Mouse (Mus musculus): ENCODE data around the gene Dnajb12.
"Not testable (repeated sequence)": the region's sequence is repeated elsewhere in the genome, so short reads cannot be mapped to it uniquely, and the experiment has no call there.

The Dnajb12 gene

DNA sequence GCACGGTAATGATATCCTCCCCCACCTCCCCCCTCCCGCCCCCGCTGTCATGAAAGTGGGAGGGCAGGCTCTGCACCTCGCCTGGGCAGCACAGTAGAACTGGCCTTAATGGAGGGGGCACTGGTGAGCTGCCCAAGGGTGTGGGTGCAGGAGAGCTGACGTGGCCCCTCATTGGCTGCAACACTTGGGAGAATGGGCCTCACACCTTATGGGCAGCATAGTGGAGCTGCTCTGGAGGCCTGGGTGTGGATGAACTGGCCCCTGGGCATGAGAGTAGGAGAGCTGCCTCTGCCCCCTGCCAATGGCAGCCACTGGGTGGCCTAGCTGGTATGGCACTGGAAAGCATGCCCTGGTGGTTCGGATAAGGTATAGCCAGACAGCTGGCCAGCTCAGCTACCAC lies 9.3 kb upstream of the Dnajb12 start:
- DNase-seq (ENCODE audit: low read depth, low spot score) = no peak

DNA sequence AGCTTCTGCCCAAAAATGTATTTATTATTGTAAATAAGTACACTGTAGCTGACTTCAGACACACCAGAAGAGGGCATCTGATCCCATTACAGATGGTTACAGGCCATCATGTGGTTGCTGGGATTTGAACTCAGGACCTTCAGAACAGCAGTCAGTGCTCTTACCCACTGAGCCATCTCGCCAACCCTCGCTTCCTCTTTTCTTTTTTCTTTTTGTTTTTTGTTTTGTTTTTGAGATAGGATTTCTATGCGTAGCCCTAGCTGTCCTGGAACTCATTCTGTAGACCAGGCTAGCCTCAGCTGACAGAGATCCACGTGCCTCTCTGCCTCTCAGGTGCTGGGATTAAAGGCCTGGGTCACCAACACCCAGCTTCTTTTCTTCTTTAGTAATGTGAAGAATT lies 6.7 kb upstream of the Dnajb12 start:
- DNase-seq (ENCODE audit: low read depth, low spot score) = not testable (repeated sequence)

GRCm38 (mm10) chr10:59873206-59873605 lies 6.2 kb upstream of the Dnajb12 start:
- no peak for DNase-seq (ENCODE audit: low read depth, low spot score)

DNA sequence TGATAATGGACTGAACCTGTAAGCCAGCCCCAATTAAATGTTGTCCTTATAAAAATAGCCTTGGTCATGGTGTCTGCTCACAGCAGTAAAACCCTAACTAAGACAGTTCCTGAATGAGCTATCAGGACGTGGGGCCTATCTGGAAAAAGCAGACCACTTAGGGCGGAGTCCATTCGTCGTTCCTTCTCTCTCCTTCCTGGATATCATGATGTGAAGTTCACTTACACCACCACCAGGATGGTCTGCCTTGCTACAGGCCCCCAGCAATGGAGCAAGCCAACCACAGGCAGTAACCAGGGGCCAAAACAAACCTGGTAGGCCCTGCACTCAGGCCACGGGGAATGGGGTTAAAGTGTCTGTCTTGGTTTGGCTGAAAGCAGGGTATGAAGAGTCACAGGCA lies 5.7 kb upstream of the Dnajb12 start:
- DNase-seq (ENCODE audit: low read depth, low spot score) = no peak

DNA sequence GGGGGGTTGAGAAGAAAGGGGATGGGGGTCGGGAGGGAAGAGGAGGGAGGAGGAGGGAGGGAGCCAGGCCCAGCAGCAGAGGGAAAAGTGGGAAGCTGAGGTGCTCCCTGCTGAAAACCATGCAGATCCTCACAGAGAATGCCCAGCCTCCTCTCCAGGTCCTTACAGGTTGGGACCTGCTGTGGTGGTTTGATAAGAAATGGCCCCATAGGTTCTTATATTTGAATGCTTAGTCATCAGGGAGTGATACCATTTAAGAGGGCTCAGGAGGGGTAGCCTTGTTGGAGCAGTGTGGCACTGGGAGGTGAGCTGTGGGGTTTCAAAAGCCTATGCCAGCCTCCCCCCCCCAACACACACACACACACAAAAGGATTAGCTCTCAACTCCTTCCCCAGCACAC lies 4.0 kb upstream of the Dnajb12 start:
- DNase-seq (ENCODE audit: low read depth, low spot score) = no peak

- DNase-seq (ENCODE audit: low read depth, low spot score) = not testable (repeated sequence)
Measured at GRCm38 (mm10) chr10:59876698-59877097, 2.7 kb upstream of the Dnajb12 start.

DNA sequence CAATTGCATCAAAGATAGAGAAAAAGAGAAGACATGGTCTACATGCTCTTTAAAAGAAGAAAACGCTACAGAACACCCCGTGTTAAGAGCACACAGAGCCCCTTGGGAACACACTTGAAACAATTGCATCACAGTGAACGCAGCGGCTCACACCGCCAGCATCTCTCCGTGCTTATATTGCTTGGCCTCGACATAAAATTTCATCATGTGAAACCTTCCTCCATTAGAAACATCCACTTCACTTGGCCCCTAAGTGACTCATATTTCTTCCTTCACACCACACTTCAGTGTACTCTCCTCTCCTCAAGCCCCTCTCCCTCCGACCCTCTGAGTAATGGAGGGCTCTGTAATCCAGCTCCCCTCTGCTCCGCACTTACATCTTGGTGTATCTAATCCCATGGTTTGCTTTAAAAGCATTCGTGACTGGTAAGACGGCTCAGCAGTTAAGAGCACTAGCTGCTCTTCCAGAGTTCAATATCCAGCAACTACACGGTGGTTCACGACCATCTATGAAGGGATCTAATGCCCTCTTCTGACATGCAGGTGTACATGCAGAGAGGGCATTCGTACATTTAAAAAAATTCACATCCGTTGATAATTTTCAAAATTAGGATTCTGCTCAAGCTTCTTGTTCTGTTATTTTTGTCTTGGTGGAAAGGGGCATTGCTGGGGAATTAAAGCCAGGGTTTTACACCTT lies 1.8 kb upstream of the Dnajb12 start:
- no peak for DNase-seq (ENCODE audit: low read depth, low spot score)

GRCm38 (mm10) chr10:59878823-59879222 lies 533 bp upstream of the Dnajb12 start:
- no peak for DNase-seq (ENCODE audit: low read depth, low spot score)

DNA sequence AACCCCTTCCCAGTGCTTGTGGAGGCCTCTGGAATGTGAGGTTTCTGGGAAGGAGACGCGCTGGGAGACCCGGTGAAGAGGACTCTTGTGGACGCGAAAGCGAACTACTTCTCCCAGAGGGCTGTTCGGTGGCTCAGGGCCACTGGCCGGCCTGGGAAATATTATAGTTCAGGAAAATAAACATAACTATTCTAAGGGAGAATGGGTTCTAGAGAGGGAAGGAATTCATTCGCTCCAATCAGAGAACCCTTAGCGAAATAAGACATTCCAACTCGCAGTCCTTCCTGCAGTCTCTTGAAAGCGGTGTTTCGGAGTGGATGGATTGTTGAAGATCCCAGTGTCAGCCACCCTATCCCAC lies 652 bp downstream of the Dnajb12 start:
- no peak for DNase-seq (ENCODE audit: low read depth, low spot score)

- no peak for DNase-seq (ENCODE audit: low read depth, low spot score)
Measured at GRCm38 (mm10) chr10:59880837-59881236, 1.5 kb downstream of the Dnajb12 start.

GRCm38 (mm10) chr10:59884327-59885173 lies 5.2 kb downstream of the Dnajb12 start:
- no peak for DNase-seq (ENCODE audit: low read depth, low spot score)

DNA sequence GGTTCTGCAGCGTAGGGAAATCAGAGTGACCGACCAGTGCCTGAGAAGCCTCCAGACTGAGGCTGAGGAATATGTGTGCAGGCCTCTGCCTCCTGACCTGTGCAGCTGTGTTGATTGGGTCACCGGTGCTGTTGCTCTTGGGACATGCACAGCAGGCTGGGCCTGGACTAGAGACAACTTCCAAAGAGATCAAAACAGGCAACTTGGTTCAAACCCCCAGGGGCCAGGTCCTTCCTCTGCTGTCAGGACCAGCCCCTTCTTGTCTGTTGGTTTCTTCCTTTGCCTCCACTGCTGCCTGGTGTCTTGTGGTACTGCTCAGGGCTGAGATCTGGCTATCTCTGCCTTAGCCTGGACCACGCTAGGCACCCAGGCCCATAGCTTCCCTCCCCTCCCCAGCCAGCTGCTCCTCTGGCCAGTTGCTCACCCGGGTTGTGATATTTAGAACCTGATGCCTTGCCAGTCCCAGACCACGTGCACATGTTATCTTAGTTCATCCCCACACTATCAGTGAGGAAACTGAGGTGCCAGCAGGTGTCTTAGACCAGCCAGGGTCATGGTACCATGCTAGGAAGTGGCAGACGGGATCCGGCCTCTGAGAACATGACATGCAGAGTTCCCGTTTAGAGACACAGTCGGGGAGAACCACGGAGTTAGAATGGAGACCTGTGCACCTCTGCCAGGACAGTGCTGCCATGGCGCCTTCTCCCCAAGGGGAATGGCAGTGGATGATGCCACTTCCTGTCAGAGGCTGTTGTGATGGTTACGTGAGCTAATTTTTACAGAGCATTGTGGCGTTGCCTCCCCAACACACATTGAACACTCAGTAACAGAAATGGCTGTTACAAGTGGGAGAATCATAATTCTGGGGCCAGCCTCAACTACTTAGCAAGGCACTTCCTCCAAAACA lies 6.1 kb downstream of the Dnajb12 start:
- no peak for DNase-seq (ENCODE audit: low read depth, low spot score)

- DNase-seq (ENCODE audit: low read depth, low spot score) = no peak
Measured at GRCm38 (mm10) chr10:59886081-59886466, 6.7 kb downstream of the Dnajb12 start.

DNA sequence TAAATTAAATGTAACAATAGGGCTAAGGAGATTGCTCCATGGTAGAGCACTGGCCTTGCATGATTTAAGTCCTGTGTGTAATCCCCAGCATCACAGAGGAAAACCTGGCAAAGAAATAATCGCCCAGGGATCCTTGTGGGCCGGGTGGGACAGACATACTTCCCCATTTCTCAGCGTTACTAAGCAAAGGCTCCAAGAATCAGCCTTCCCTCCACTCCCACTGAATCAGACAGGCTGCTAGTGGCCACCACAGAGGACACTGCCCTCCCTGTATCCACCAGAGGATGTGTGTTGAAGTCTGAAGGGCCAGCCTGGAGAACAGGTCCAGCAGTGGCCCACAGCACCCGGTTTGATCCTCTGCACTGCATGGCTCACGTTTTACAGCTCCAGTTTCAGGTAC lies 8.1 kb downstream of the Dnajb12 start:
- no peak for DNase-seq (ENCODE audit: low read depth, low spot score)

DNA sequence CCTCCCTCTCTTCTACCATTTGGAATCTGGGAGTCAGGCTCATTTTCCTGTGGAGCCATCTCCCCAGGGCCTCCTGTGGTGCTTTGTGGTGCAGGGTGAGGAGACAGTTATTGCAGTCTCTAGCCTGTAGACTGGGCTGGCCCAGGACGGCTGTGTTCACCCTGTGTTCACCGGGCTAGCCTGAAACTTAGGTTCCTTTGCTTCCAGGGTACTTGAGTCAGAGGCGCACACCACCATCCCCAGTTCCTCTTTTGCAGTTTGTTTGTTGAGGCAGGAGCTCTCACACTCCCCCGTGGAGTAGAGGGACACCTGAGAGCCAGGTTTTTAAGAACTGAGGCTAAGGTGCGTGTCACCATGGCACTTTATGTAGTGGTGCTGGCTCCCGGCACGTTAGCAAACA lies 10.0 kb downstream of the Dnajb12 start:
- DNase-seq (ENCODE audit: low read depth, low spot score) = no peak

DNA sequence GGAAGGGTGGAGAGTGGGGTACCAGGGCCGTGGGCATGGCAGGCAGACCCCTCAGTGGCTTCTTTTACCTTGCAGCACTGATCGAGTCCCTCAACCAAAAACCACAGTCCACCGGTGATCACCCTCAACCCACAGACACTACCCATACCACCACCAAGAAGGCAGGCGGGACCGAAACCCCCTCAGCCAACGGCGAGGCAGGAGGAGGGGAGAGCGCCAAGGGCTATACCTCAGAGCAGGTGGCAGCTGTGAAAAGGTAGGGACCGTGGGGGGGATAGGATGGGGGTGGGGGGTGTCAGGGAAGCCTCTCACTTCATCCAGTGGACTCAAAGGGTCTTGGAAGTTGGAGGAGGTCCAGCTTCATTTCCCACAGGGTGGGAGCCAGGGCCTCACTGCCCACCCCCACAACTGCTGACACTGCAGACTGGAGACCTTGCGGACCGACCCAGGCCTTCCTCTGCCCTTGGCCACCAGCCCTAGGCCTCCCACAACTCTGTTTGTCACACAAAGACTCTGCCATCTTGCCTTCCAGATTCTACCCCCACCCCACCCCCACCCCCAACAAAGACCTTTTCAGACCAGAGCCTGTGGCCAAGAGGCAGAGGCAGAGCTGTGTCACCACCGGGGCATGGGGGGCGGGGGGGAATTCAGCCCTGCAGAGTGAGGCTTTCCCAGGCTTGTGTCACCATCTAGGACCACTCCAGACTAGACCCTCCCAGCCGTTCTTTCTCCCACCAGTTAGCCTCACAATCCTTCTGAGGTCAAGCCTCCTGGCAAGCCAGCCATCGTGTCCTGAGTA lies 10.8 kb downstream of the Dnajb12 start:
- DNase-seq (ENCODE audit: low read depth, low spot score) = no peak

DNA sequence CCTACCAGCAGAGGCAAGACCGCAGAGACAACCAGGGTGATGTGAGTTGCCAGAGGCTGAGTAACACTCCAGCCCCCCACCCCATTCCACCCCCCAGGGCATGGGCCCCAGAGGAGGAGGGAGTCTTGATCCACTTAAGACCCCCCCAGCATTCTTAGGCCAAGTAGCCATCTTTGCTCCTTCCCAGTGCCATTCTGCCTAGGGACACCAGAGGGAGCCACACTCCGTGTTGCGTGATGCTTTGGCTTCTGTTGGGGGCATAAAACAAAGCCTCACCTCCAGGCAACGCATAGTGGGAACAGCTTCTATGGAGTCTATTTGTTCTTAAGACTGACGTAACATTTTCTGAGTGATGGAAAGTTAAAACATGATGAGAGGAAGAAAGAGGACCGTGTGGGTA lies 13.6 kb downstream of the Dnajb12 start:
- DNase-seq (ENCODE audit: low read depth, low spot score) = peak; percentile 76

DNA sequence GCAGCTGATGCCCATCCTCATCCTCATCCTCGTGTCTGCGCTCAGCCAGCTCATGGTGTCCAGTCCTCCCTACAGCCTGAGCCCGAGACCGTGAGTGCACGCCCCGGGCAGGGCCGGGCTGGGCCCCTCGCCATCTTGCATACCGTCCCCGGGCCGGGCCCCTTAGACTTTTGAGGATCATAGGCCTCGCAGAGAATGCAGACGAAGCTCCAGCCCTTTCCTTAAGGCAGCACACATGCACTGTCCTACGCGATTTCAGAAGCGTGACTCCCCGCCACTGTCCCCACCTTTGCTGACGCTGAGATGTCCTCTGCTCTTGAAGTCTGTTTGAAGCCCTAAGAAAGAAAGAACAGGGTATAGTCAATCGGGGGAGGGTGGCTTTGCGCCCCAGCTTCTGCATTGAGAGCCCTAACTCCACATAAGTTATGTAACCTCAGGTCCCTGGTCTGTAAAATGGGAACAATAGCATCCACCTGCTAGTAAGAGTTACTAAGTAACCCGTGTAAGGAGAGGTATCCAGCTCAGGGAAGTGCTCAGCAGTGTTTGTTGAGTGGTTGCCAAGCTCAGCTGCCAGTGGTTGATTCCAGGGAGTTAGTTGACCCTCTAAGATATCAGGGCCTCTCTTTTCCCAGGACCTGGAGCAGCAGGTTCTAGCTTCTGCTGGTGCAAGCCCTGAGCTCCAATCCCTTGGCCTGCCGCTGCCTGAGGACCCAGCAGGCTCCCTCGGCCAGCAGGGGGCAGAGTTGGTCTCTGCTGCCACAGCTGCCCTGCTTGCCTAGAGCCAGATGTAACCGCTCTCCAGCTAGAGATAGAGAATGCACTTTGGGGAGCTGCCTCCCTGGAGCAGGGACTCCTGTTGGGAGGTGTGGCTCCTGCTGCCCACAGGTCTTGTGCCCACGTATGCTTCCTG lies 15.2 kb downstream of the Dnajb12 start:
- DNase-seq (ENCODE audit: low read depth, low spot score) = peak; percentile 86

GRCm38 (mm10) chr10:59895460-59896186 lies 16.3 kb downstream of the Dnajb12 start:
- DNase-seq (ENCODE audit: low read depth, low spot score) = peak; percentile 68

- DNase-seq (ENCODE audit: low read depth, low spot score) = no peak
Measured at GRCm38 (mm10) chr10:59896211-59896610, 16.9 kb downstream of the Dnajb12 start.
